15 mouse cellular contexts compared by ENCODE assay signal in the genomic region with DNA sequence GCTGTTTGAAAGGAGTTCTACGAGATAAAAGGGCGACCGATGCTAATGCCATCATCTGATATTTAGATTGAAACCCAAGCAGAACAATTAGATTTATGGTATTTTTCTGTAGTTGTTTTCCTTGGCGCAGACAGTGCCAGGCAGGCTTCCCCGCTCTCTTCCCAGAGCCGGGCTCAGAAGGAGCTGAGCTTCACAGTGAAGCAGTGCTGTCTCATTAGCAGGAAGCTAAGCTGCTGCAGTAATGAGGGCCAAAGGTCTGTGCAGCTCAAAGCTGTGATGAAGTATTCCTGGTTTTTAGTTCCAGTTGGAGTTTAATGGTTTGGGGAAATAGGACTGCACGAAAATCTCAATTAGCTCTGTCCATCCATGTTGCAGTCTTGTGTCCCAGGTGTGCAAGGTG.
DNase-seq lines count a peak whose midpoint lies in the region; ATAC-seq and TF ChIP-seq lines count a peak whose summit lies in the region.
"Had no signal": no experiment of that assay in that cellular context is flagged by ENCODE, and none has a peak within 500 bp of the region (broad histone marks: within the 10 kb centered on the region; RNA-seq: fewer than 3 reads in every experiment).

No protein-coding gene starts in this region.

- H3K9me3 ChIP-seq in hindbrain, embryonic 13.5 days = no peaks in the 10 kb centered on the region
- no peaks in the 10 kb centered on the region for H3K9me3 ChIP-seq in hindbrain, embryonic 16.5 days (ENCODE audit: control insufficient read depth, low read length)
- H3K9me3 ChIP-seq in forebrain, postnatal 0 days (ENCODE audit: low read length) = no peaks in the 10 kb centered on the region
- H3K9me3 ChIP-seq: embryonic facial prominence, embryonic 13.5 days; lung, embryonic 15.5 days had no signal

- H3K36me3 ChIP-seq in hindbrain, embryonic 13.5 days = no peaks in the 10 kb centered on the region
- H3K36me3 ChIP-seq in hindbrain, embryonic 16.5 days (ENCODE audit: control insufficient read depth, insufficient read depth, low read length) = no peaks in the 10 kb centered on the region
- H3K36me3 ChIP-seq in forebrain, postnatal 0 days (ENCODE audit: insufficient read depth) = no peaks in the 10 kb centered on the region
- H3K36me3 ChIP-seq: embryonic facial prominence, embryonic 13.5 days; lung, embryonic 15.5 days had no signal

- no peak overlapping the region for H3K9ac ChIP-seq in hindbrain, embryonic 13.5 days
- H3K9ac ChIP-seq in hindbrain, embryonic 16.5 days (ENCODE audit: low read depth, low read length) = no peak overlapping the region
- no peak overlapping the region for H3K9ac ChIP-seq in forebrain, postnatal 0 days
- H3K9ac ChIP-seq: embryonic facial prominence, embryonic 13.5 days; lung, embryonic 15.5 days had no signal

- H3K4me1 ChIP-seq in hindbrain, embryonic 13.5 days (replicated peaks) = peaks cover 67% of the 10 kb centered on the region
- peaks cover 19% of the 10 kb centered on the region for H3K4me1 ChIP-seq in hindbrain, embryonic 16.5 days (ENCODE audit: control insufficient read depth, insufficient read depth, low read depth, low read length)
- peaks cover 23% of the 10 kb centered on the region for H3K4me1 ChIP-seq in forebrain, postnatal 0 days (ENCODE audit: insufficient read depth)

- peak overlapping the region; percentile 55 for H3K27ac ChIP-seq in hindbrain, embryonic 13.5 days
- no peak overlapping the region for H3K27ac ChIP-seq in hindbrain, embryonic 16.5 days (ENCODE audit: low read depth, low read length)
- peak overlapping the region; percentile 36; the same call in 1 of the 2 replicates for H3K27ac ChIP-seq in forebrain, postnatal 0 days (ENCODE audit: low read depth, low read length)
- H3K27ac ChIP-seq: embryonic facial prominence, embryonic 13.5 days; heart, adult 2 months; lung, embryonic 15.5 days had no signal

- H3K4me3 ChIP-seq in hindbrain, embryonic 13.5 days = no peak overlapping the region
- no peak overlapping the region for H3K4me3 ChIP-seq in hindbrain, embryonic 16.5 days (ENCODE audit: low read length)
- no peak overlapping the region for H3K4me3 ChIP-seq in forebrain, postnatal 0 days (ENCODE audit: low read depth, low read length)
- H3K4me3 ChIP-seq: embryonic facial prominence, embryonic 13.5 days; heart, adult 2 months; lung, embryonic 15.5 days; myocyte had no signal

- H3K4me2 ChIP-seq in hindbrain, embryonic 13.5 days = no peak overlapping the region
- H3K4me2 ChIP-seq in hindbrain, embryonic 16.5 days (ENCODE audit: low read length) = no peak overlapping the region
- no peak overlapping the region for H3K4me2 ChIP-seq in forebrain, postnatal 0 days (ENCODE audit: low read depth)
- H3K4me2 ChIP-seq: embryonic facial prominence, embryonic 13.5 days; lung, embryonic 15.5 days had no signal

- TF ChIP-seq CTCF in forebrain, postnatal 0 days (IDR thresholded peaks at IDR 0.05; ENCODE audit: low read depth) = no peak

- peak; percentile 42 for DNase-seq in MN1 (ENCODE audit: low spot score)
- peak; percentile 50 for DNase-seq in forebrain, postnatal 0 days
- peak; percentile 37 to 66 for DNase-seq in kidney, postnatal 25 days
- no peak for DNase-seq in lung, postnatal 10 days
- DNase-seq in urinary bladder, postnatal 36 days (ENCODE audit: low spot score in 2 of 2) = no peak
- DNase-seq in gastrocnemius, adult 18-20 months (ENCODE audit: low spot score) = no peak
- DNase-seq: cerebellum, adult 11-12 months; heart, adult 2 months; right cerebral cortex, postnatal 25 days had no signal

- WGBS in hindbrain, embryonic 13.5 days = 72% methylated on average over 7 of the region's 7 CpGs
- WGBS in hindbrain, embryonic 16.5 days = 69% methylated on average over 7 of the region's 7 CpGs
- 42% methylated on average over 7 of the region's 7 CpGs for WGBS in forebrain, postnatal 0 days

- no peak for ATAC-seq in hindbrain, embryonic 13.5 days (ENCODE audit: low FRiP score)
- ATAC-seq in hindbrain, embryonic 16.5 days = no peak
- peak; percentile 60; the same call in 1 of the 2 replicates for ATAC-seq in forebrain, postnatal 0 days
- ATAC-seq: inflammation-experienced regulatory T-cells, adult 6 months had no signal

- H3K27me3 ChIP-seq in hindbrain, embryonic 13.5 days = no peaks in the 10 kb centered on the region
- no peaks in the 10 kb centered on the region for H3K27me3 ChIP-seq in hindbrain, embryonic 16.5 days (replicated peaks; ENCODE audit: control insufficient read depth, insufficient read depth, low read length)
- H3K27me3 ChIP-seq in forebrain, postnatal 0 days (ENCODE audit: insufficient read depth, low read length) = no peaks in the 10 kb centered on the region
- H3K27me3 ChIP-seq: embryonic facial prominence, embryonic 13.5 days; lung, embryonic 15.5 days had no signal

Comparison
In these comparisons a context has a peak if more than half of its experiments do, and no peak if none do; other contexts are left out.
1. DNase-seq: peak in MN1 (single experiment), forebrain, postnatal 0 days (single experiment) and kidney, postnatal 25 days (2 of 2); none in lung, postnatal 10 days (single experiment), urinary bladder, postnatal 36 days (0 of 2) and gastrocnemius, adult 18-20 months (single experiment).